Mouse (Mus musculus) lung, postnatal 0 days (tissue): ENCODE measurements around the gene Hmcn2. TPM values are rescaled to one million over a fixed set of nuclear protein-coding genes. Genes with fewer than 3 reads are reported as not detected.

Source experiments
- ATAC-seq: fragments of 200-750 bp; cut with Nextera tagmentation; 2 replicates; pipeline ENCODE4 v1.8.0; 2017; ENCODE audit warnings: moderate library complexity
- DNase-seq: peaks from one replicate; pipeline ENCODE4 v3.0.0-alpha.2; 2016; ENCODE audit warnings: low spot score
- H3K27ac ChIP-seq: fragments of 300-500 bp; sonication (generic); 2 replicates; pipeline ENCODE4 v1.5.1; 2014; ENCODE audit warnings: antibody characterized with exemption, mild to moderate bottlenecking, low read length, mixed read lengths
- H3K27me3 ChIP-seq: fragments of 300-500 bp; sonication (generic); replicated peaks from 2 replicates; pipeline ENCODE4 v1.6.1; 2014; ENCODE audit warnings: low read length, mixed read lengths; ENCODE audit not compliant: insufficient read depth
- H3K36me3 ChIP-seq: fragments of 300-500 bp; sonication (generic); 2 replicates; pipeline ENCODE4 v1.6.1; 2014; ENCODE audit warnings: low read length, mixed read lengths; ENCODE audit not compliant: insufficient read depth
- H3K4me1 ChIP-seq: fragments of 300-500 bp; sonication (generic); 2 replicates; pipeline ENCODE4 v1.6.1; 2014; ENCODE audit warnings: antibody characterized with exemption, low read depth, low read length, mixed read lengths; ENCODE audit not compliant: insufficient read depth
- H3K4me2 ChIP-seq: fragments of 300-500 bp; sonication (generic); replicated peaks from 2 replicates; pipeline ENCODE4 v1.6.1; 2014; ENCODE audit warnings: low read depth, mild to moderate bottlenecking, low read length, moderate library complexity, mixed read lengths
- H3K4me3 ChIP-seq: fragments of 300-500 bp; sonication (generic); 2 replicates; pipeline ENCODE4 v1.5.1; 2014; ENCODE audit warnings: low read depth, low read length
- H3K9ac ChIP-seq: fragments of 300-500 bp; sonication (generic); replicated peaks from 2 replicates; pipeline ENCODE4 v1.6.1; 2014; ENCODE audit warnings: low read depth, mild to moderate bottlenecking
- H3K9me3 ChIP-seq: fragments of 300-500 bp; sonication (generic); 2 replicates; pipeline ENCODE4 v1.6.1; 2016; ENCODE audit warnings: low read length, mixed read lengths
- CTCF ChIP-seq: IDR thresholded peaks from 2 replicates; pipeline ENCODE4 v1.5.1; 2016; ENCODE audit warnings: antibody characterized with exemption, mild to moderate bottlenecking
- EP300 ChIP-seq: IDR thresholded peaks from 2 replicates; pipeline ENCODE4 v1.6.1; 2016; ENCODE audit warnings: antibody characterized with exemption, mild to moderate bottlenecking, control low read depth
- WGBS: fragments of 180-500 bp; shearing (Covaris S2); extraction: QIAGEN DNeasy Blood & Tissue Kit; methylation state at CpG from one replicate; pipeline ENCODE4 v1.1.7; 2014; 5-methylcytosine and 5-hydroxymethylcytosine counted together
- polyA plus RNA-seq: library from polyadenylated mRNA; unstranded; fragments of >200 nt; fragmentation: Nextera tagmentation; extraction: Ambion mirVana; gene quantifications from 2 replicates; pipeline ENCODE4 v1.2.1, GENCODE M21; 2015

Gene Hmcn2
- polyA plus RNA-seq, 1 experiment from 2014 or later, result 1.1 TPM

DNA sequence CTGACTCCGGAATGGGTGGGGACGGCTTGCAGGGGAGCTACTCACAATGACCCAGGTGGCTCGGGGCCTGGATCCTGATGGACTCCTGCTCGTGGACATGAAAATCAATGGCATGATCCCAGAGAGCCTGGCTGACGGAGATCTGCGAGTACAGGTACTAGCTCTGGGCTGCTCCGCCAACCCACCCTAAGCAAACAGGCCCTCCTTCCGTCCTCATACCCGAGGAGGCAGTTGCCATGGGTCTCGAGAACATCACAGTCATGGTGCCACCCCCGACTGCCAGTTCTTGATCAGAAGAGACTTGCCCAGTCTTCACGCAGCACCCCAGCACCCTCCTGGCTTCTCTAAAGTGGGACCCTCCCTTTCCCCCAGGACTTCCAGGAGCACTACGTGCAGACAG lies 138.8 kb downstream of the Hmcn2 start:
- H3K4me2 ChIP-seq, result no peak overlapping the region
- WGBS, result 58% methylated on average over 13 of the region's 13 CpGs
- H3K4me1 ChIP-seq, result peaks cover 9% of the 10 kb centered on the region; the same call in 1 of the 2 replicates
- DNase-seq (no peak), ATAC-seq (no peak)
- no peaks in the 10 kb centered on the region for H3K36me3 ChIP-seq
- H3K4me3 ChIP-seq, result no peak overlapping the region
- H3K27ac ChIP-seq, result peak overlapping the region; percentile 61; the same call in 1 of the 2 replicates
- no peaks in the 10 kb centered on the region for H3K27me3 ChIP-seq
- no peaks in the 10 kb centered on the region for H3K9me3 ChIP-seq
- H3K9ac ChIP-seq, result no peak overlapping the region
- TF ChIP-seq CTCF (no peak), EP300 (no peak)

DNA sequence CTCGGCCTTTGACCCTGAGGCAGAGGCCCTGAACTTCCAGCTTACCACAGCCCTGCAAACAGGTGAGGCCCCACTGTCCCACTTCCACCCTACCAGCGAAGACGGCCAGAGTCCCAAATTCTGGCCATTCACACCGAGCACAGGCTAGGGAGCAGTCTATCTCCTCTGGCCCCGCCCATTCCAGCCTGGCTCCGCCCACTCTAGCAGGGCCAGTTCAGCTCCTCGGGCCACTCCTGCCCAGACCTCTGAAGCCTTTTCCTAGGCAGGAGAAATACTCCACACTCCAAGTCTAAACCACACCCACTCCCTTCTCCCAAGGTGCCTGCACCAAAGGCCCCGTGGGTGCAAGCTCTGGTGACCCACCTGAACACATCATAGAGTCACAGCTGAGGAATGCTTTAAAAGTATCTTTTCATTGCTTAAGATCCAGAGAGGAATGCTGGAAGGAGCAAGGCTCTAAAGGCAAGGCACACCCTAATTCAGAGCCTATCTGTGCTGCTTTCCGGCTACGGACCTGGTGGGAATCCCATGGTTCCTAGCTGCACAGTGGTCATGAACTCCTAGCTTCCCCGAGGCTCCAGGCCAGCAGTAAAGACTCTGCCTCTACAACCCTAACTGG lies 139.5 kb downstream of the Hmcn2 start:
- DNase-seq (peak; percentile 83), ATAC-seq (peak; percentile 87)
- TF ChIP-seq CTCF (no peak), EP300 (no peak)
- no peaks in the 10 kb centered on the region for H3K36me3 ChIP-seq
- H3K4me1 ChIP-seq, result peaks cover 9% of the 10 kb centered on the region; the same call in 1 of the 2 replicates
- H3K4me2 ChIP-seq, result no peak overlapping the region
- no peak overlapping the region for H3K4me3 ChIP-seq
- 33% methylated on average over 11 of the region's 11 CpGs for WGBS
- no peak overlapping the region for H3K9ac ChIP-seq
- H3K9me3 ChIP-seq, result no peaks in the 10 kb centered on the region
- no peaks in the 10 kb centered on the region for H3K27me3 ChIP-seq
- peak overlapping the region; percentile 61 for H3K27ac ChIP-seq

DNA sequence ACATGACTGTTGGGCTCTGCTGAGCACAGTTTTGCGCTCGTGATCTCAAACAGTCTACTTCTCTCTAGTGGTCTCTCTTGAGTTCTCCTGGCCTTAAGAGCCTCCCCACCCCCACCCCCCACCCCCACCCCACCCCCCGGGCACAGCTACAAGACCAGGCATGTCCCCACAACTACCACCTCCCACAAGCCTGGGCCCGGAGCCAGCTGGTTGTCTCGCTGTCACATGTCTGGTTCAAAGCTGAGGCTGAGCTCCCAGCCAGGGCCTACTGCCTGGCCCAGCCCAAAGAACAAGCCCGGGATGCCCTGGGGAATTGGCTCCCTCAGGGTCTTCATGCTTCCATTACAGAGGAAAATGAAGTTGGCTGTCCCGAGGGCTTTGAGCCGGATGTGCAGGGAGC lies 140.1 kb downstream of the Hmcn2 start:
- H3K4me1 ChIP-seq, result peaks cover 9% of the 10 kb centered on the region; the same call in 1 of the 2 replicates
- H3K27me3 ChIP-seq, result no peaks in the 10 kb centered on the region
- no peak overlapping the region for H3K4me3 ChIP-seq
- H3K4me2 ChIP-seq, result no peak overlapping the region
- ATAC-seq, result peak; percentile 64
- DNase-seq, result peak; percentile 44
- no peak overlapping the region for H3K9ac ChIP-seq
- TF ChIP-seq CTCF, result no peak
- TF ChIP-seq EP300, result no peak
- no peaks in the 10 kb centered on the region for H3K36me3 ChIP-seq
- H3K9me3 ChIP-seq, result no peaks in the 10 kb centered on the region
- 34% methylated on average over 8 of the region's 8 CpGs for WGBS
- H3K27ac ChIP-seq, result peak overlapping the region; percentile 61

DNA sequence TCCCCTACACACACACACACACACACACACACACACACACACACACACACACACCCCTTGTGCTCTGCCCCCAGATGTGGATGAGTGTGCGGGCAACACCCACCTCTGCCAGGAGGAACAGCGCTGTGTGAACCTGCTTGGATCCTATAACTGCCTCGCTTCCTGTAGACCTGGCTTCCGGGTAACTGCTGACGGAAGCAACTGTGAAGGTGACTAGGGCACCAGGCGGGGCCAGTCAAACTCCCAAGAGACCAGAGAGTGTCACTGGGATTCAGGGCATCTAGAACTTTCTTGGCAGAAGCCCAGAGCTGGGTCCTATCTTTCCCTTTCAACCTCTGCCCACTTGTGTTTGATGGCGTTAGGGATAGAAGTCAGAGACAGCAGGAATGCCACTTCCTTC lies 141.2 kb downstream of the Hmcn2 start:
- no peak for TF ChIP-seq CTCF
- no peak for TF ChIP-seq EP300
- ATAC-seq (no peak), DNase-seq (no peak)
- H3K36me3 ChIP-seq, result no peaks in the 10 kb centered on the region
- H3K4me3 ChIP-seq, result no peak overlapping the region
- H3K27ac ChIP-seq, result no peak overlapping the region
- H3K4me2 ChIP-seq, result no peak overlapping the region
- no peaks in the 10 kb centered on the region for H3K9me3 ChIP-seq
- H3K27me3 ChIP-seq, result no peaks in the 10 kb centered on the region; the same call in 1 of the 2 replicates
- WGBS, result 66% methylated on average over 7 of the region's 7 CpGs
- peaks cover 9% of the 10 kb centered on the region for H3K4me1 ChIP-seq
- H3K9ac ChIP-seq, result no peak overlapping the region

DNA sequence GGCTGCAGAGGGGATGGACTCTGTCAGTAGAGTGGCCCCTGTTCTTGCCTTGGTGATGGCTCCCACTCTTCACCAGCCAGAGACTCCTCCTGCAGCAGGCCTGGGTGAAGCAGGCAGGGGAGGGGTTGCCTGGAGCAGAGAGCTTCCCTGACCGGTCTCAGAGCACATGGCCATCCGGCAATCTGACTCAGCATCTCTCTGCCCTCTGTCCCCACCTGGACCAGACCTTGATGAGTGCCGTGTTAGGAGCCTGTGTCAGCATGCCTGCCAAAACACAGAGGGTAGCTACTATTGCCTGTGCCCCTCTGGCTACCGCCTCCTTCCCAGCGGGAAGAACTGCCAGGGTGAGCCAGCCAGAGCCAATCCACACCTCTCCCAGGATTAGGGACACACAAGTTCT lies 144.2 kb downstream of the Hmcn2 start:
- Histone ChIP-seq H3K36me3 (no peaks in the 10 kb centered on the region), H3K27ac (peak overlapping the region; percentile 51), H3K9me3 (no peaks in the 10 kb centered on the region), H3K4me2 (no peak overlapping the region), H3K4me3 (no peak overlapping the region), H3K4me1 (peaks cover 9% of the 10 kb centered on the region), H3K27me3 (no peaks in the 10 kb centered on the region; the same call in 1 of the 2 replicates), H3K9ac (no peak overlapping the region)
- WGBS, result 43% methylated on average over 5 of the region's 5 CpGs
- DNase-seq (no peak), ATAC-seq (no peak)
- TF ChIP-seq EP300 (no peak), CTCF (no peak)

DNA sequence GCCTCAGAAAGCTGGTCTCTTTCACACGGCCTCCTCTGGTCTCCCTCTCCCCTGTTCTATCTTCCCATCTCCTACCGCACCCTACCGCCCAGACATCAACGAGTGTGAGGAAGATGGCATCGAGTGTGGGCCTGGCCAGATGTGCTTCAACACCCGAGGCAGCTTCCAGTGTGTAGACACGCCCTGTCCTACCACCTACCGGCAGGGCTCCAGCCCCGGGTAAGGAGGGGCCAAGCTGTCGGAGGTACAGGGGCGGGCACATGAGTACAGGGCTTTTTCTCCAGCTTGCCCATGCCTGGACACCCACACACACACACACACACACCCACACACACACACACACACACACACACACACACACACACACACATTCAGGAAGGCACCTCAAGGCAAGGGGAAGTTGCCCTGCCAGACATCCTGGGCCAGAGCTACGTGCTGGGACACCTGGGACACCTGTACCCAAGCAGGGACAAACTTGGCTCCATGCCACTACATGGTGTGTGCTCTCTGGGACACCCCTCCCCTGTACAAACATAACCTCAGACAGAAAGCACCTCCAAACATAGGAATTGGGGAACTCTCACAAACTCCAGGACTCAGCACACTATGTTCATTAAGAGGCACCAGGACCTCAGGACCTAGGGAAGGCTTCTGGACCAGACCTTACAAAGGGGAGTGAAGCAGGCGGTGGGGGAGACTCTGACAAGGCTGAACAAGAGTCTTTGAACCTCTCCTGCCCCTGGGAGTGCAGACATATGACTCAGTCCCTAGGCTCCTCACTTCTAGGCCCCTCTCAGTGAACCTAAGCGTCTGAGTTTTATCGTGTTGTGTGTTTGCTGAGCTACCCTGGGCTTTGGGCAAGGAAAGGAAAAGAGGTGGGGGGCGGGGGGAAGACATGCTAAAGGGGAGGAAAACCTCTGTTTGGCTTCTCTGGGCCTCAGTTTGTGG lies 145.0 kb downstream of the Hmcn2 start:
- peak overlapping the region; percentile 64 for H3K27ac ChIP-seq
- no peak overlapping the region for H3K4me3 ChIP-seq
- no peak overlapping the region for H3K9ac ChIP-seq
- WGBS, result 23% methylated on average over 15 of the region's 16 CpGs
- peaks cover 9% of the 10 kb centered on the region for H3K4me1 ChIP-seq
- H3K27me3 ChIP-seq, result no peaks in the 10 kb centered on the region; the same call in 1 of the 2 replicates
- DNase-seq, result peak; percentile 53
- no peaks in the 10 kb centered on the region for H3K36me3 ChIP-seq
- H3K9me3 ChIP-seq, result no peaks in the 10 kb centered on the region
- TF ChIP-seq EP300 (no peak), CTCF (no peak)
- peak; percentile 72 for ATAC-seq
- H3K4me2 ChIP-seq, result peak overlapping the region; percentile 60
